Comparison of ENCODE assay signal across 9 mouse cellular contexts in genomic region chr1:138136373-138136779, GRCm38 (mm10). TPM values are rescaled to one million over a fixed set of nuclear protein-coding genes. Genes with fewer than 3 reads are reported as not detected.
DNase-seq lines count a peak whose midpoint lies in the region; ATAC-seq and TF ChIP-seq lines count a peak whose summit lies in the region.
"Had no signal": no experiment of that assay in that cellular context is flagged by ENCODE, and none has a peak within 500 bp of the region (broad histone marks: within the 10 kb centered on the region; RNA-seq: fewer than 3 reads in every experiment).

No protein-coding gene starts in this region.

- TF ChIP-seq CTCF in intestine, postnatal 0 days (IDR thresholded peaks at IDR 0.05; ENCODE audit: low read depth) = no peak
- no peak for TF ChIP-seq CTCF in embryonic fibroblast, embryonic 13.5 days (IDR thresholded peaks at IDR 0.05; ENCODE audit: borderline replicate concordance, insufficient read depth, low read length)
- peak; percentile 49 for TF ChIP-seq CTCF in midbrain, postnatal 0 days (IDR thresholded peaks at IDR 0.05)

- no peaks in the 10 kb centered on the region for H3K36me3 ChIP-seq in intestine, embryonic 14.5 days (ENCODE audit: control insufficient read depth, insufficient read depth, low read length)
- H3K36me3 ChIP-seq in intestine, postnatal 0 days (ENCODE audit: control insufficient read depth, insufficient read depth) = no peaks in the 10 kb centered on the region
- H3K36me3 ChIP-seq in heart, embryonic 16.5 days (ENCODE audit: control insufficient read depth, insufficient read depth) = no peaks in the 10 kb centered on the region
- no peaks in the 10 kb centered on the region for H3K36me3 ChIP-seq in liver, embryonic 11.5 days (ENCODE audit: control insufficient read depth, insufficient read depth, low read length)
- no peaks in the 10 kb centered on the region for H3K36me3 ChIP-seq in midbrain, postnatal 0 days (ENCODE audit: insufficient read depth, low read length)
- H3K36me3 ChIP-seq: G1E had no signal

- DNase-seq in intestine, embryonic 14.5 days (ENCODE audit: low spot score) = no peak
- peak; percentile 2 to 34 for DNase-seq in kidney, postnatal 25 days
- peak; percentile 35 for DNase-seq in liver, embryonic 11.5 days (ENCODE audit: low spot score)
- DNase-seq in midbrain, postnatal 0 days (ENCODE audit: low spot score) = peak; percentile 84
- peak; percentile 50 to 59 for DNase-seq in spleen, postnatal 14 days (ENCODE audit: low spot score in 2 of 2)

- H3K9ac ChIP-seq in intestine, embryonic 14.5 days (ENCODE audit: low read length) = no peak overlapping the region
- no peak overlapping the region for H3K9ac ChIP-seq in intestine, postnatal 0 days (ENCODE audit: low read depth, low read length)
- H3K9ac ChIP-seq in heart, embryonic 16.5 days (ENCODE audit: low read length) = no peak overlapping the region; the same call in 1 of the 2 replicates
- H3K9ac ChIP-seq in liver, embryonic 11.5 days (ENCODE audit: low read depth, low read length) = no peak overlapping the region
- peak overlapping the region; percentile 50; the same call in 1 of the 2 replicates for H3K9ac ChIP-seq in midbrain, postnatal 0 days (replicated peaks; ENCODE audit: low read length, poor library complexity, severe bottlenecking)

- H3K27ac ChIP-seq in intestine, embryonic 14.5 days (ENCODE audit: low read depth) = no peak overlapping the region
- H3K27ac ChIP-seq in intestine, postnatal 0 days (ENCODE audit: low read depth, low read length) = no peak overlapping the region
- no peak overlapping the region for H3K27ac ChIP-seq in embryonic fibroblast, embryonic 13.5 days (ENCODE audit: insufficient read depth, low read length)
- peak overlapping the region; percentile 8; the same call in 1 of the 2 replicates for H3K27ac ChIP-seq in heart, embryonic 16.5 days (ENCODE audit: low read length)
- H3K27ac ChIP-seq in liver, embryonic 11.5 days (ENCODE audit: low read depth, low read length) = no peak overlapping the region
- H3K27ac ChIP-seq in midbrain, postnatal 0 days (ENCODE audit: low read depth, low read length) = peak overlapping the region; percentile 80

- no peaks in the 10 kb centered on the region for H3K4me1 ChIP-seq in intestine, embryonic 14.5 days (replicated peaks; ENCODE audit: control insufficient read depth, insufficient read depth, low read length)
- H3K4me1 ChIP-seq in intestine, postnatal 0 days (replicated peaks; ENCODE audit: control insufficient read depth, insufficient read depth, low read length) = no peaks in the 10 kb centered on the region
- H3K4me1 ChIP-seq in embryonic fibroblast, embryonic 13.5 days (ENCODE audit: control insufficient read depth, insufficient read depth, low read length) = no peaks in the 10 kb centered on the region
- no peaks in the 10 kb centered on the region for H3K4me1 ChIP-seq in heart, embryonic 16.5 days (ENCODE audit: control insufficient read depth, insufficient read depth, low read length)
- no peaks in the 10 kb centered on the region; the same call in 1 of the 2 replicates for H3K4me1 ChIP-seq in liver, embryonic 11.5 days (replicated peaks; ENCODE audit: control insufficient read depth, insufficient read depth, low read length)
- H3K4me1 ChIP-seq in midbrain, postnatal 0 days (ENCODE audit: insufficient read depth, low read length) = no peaks in the 10 kb centered on the region

- no peaks in the 10 kb centered on the region for H3K9me3 ChIP-seq in intestine, embryonic 14.5 days (ENCODE audit: control insufficient read depth, low read length)
- H3K9me3 ChIP-seq in intestine, postnatal 0 days (ENCODE audit: control insufficient read depth) = no peaks in the 10 kb centered on the region
- H3K9me3 ChIP-seq in heart, embryonic 16.5 days (replicated peaks; ENCODE audit: control insufficient read depth, low read length) = no peaks in the 10 kb centered on the region
- H3K9me3 ChIP-seq in liver, embryonic 11.5 days (ENCODE audit: control insufficient read depth, low read length) = no peaks in the 10 kb centered on the region
- H3K9me3 ChIP-seq in midbrain, postnatal 0 days (ENCODE audit: low read length) = no peaks in the 10 kb centered on the region

- peak overlapping the region; percentile 7; the same call in 1 of the 2 replicates for H3K4me2 ChIP-seq in intestine, embryonic 14.5 days (ENCODE audit: low read length)
- no peak overlapping the region for H3K4me2 ChIP-seq in intestine, postnatal 0 days (replicated peaks; ENCODE audit: low read depth)
- peak overlapping the region; percentile 55 for H3K4me2 ChIP-seq in heart, embryonic 16.5 days (ENCODE audit: low read depth, low read length)
- peak overlapping the region; percentile 45 for H3K4me2 ChIP-seq in liver, embryonic 11.5 days
- H3K4me2 ChIP-seq in midbrain, postnatal 0 days (ENCODE audit: low read depth, low read length, poor library complexity, severe bottlenecking) = peak overlapping the region; percentile 56

- no peak overlapping the region for H3K4me3 ChIP-seq in intestine, embryonic 14.5 days (ENCODE audit: low read depth, low read length)
- H3K4me3 ChIP-seq in intestine, postnatal 0 days (ENCODE audit: low read depth, low read length) = no peak overlapping the region
- peak overlapping the region; percentile 9; the same call in 1 of the 2 replicates for H3K4me3 ChIP-seq in embryonic fibroblast, embryonic 13.5 days (ENCODE audit: insufficient read depth, low read length)
- H3K4me3 ChIP-seq in heart, embryonic 16.5 days (ENCODE audit: low read length) = peak overlapping the region; percentile 39
- peak overlapping the region; percentile 16; the same call in 1 of the 2 replicates for H3K4me3 ChIP-seq in liver, embryonic 11.5 days (ENCODE audit: low read depth, low read length)
- peak overlapping the region; percentile 32 for H3K4me3 ChIP-seq in midbrain, postnatal 0 days (ENCODE audit: low read depth, low read length)

- no peak for ATAC-seq in intestine, embryonic 14.5 days (replicated peaks; ENCODE audit: low FRiP score, low TSS enrichment, low read depth)
- ATAC-seq in intestine, postnatal 0 days = no peak
- ATAC-seq in heart, embryonic 16.5 days (replicated peaks; ENCODE audit: extremely low read depth, insufficient read depth, low FRiP score) = peak; percentile 70
- ATAC-seq in liver, embryonic 11.5 days (replicated peaks; ENCODE audit: low FRiP score) = peak; percentile 72
- ATAC-seq in midbrain, postnatal 0 days (ENCODE audit: low FRiP score) = peak; percentile 87

- WGBS in intestine, embryonic 14.5 days = 55% methylated on average over 17 of the region's 17 CpGs
- 53% methylated on average over 17 of the region's 17 CpGs for WGBS in intestine, postnatal 0 days
- WGBS in heart, embryonic 16.5 days = 38% methylated on average over 17 of the region's 17 CpGs
- 30% methylated on average over 17 of the region's 17 CpGs for WGBS in liver, embryonic 11.5 days
- WGBS in midbrain, postnatal 0 days = 6% methylated on average over 17 of the region's 17 CpGs

- no peak for TF ChIP-seq POLR2A in embryonic fibroblast, embryonic 13.5 days (IDR thresholded peaks at IDR 0.05; ENCODE audit: low read depth, low read length)

- no peaks in the 10 kb centered on the region for H3K27me3 ChIP-seq in intestine, embryonic 14.5 days (replicated peaks; ENCODE audit: control insufficient read depth, insufficient read depth, low read length)
- no peaks in the 10 kb centered on the region for H3K27me3 ChIP-seq in intestine, postnatal 0 days (replicated peaks; ENCODE audit: control insufficient read depth, insufficient read depth, low read length)
- H3K27me3 ChIP-seq in heart, embryonic 16.5 days (ENCODE audit: control insufficient read depth, insufficient read depth, low read length) = no peaks in the 10 kb centered on the region
- no peaks in the 10 kb centered on the region for H3K27me3 ChIP-seq in liver, embryonic 11.5 days (replicated peaks; ENCODE audit: control insufficient read depth, insufficient read depth, low read length)
- no peaks in the 10 kb centered on the region for H3K27me3 ChIP-seq in midbrain, postnatal 0 days (ENCODE audit: insufficient read depth, low read length)

RNA-seq across cellular contexts. Expression of gene Ptprc, which starts 39.1 kb away (rescaled TPM):
- polyA plus RNA-seq in intestine, embryonic 14.5 days (2014; fragmentation: Nextera tagmentation; extraction: Ambion mirVana) = 5.1 and 5.3 TPM in 2 replicates
- 3.3 and 3.6 TPM in 2 replicates for polyA plus RNA-seq in intestine, postnatal 0 days (2015; fragmentation: Nextera tagmentation; extraction: Ambion mirVana)
- 0.87 and 1.9 TPM in 2 replicates for polyA plus RNA-seq in embryonic fibroblast, embryonic 13.5 days (2011; ENCODE audit: insufficient read length, low read depth, missing spikeins)
- 9.9 and 27.3 TPM in 2 replicates for polyA plus RNA-seq in heart, embryonic 16.5 days (2015; fragmentation: Nextera tagmentation; extraction: Ambion mirVana)
- 5.4 and 6.4 TPM in 2 replicates for polyA plus RNA-seq in liver, embryonic 11.5 days (2014; fragmentation: Nextera tagmentation; extraction: Ambion mirVana)
- 1.9 and 4.1 TPM in 2 replicates for total RNA-seq in midbrain, postnatal 0 days (2014; rRNA removed)
- 0.77 and 0.90 TPM in 2 replicates for polyA plus RNA-seq in midbrain, postnatal 0 days (2015; fragmentation: Nextera tagmentation; extraction: Ambion mirVana)
- polyA plus RNA-seq: G1E had no signal

Comparison
In these comparisons a context has a peak if more than half of its experiments do, and no peak if none do; other contexts are left out.
1. ATAC-seq: peak in heart, embryonic 16.5 days (single experiment), liver, embryonic 11.5 days (single experiment) and midbrain, postnatal 0 days (single experiment); none in intestine, embryonic 14.5 days (single experiment) and intestine, postnatal 0 days (single experiment).
2. H3K27ac ChIP-seq: peak in heart, embryonic 16.5 days (single experiment) and midbrain, postnatal 0 days (single experiment); none in intestine, embryonic 14.5 days (single experiment), intestine, postnatal 0 days (single experiment), embryonic fibroblast, embryonic 13.5 days (single experiment) and liver, embryonic 11.5 days (single experiment).
3. H3K4me3 ChIP-seq: peak in embryonic fibroblast, embryonic 13.5 days (single experiment), heart, embryonic 16.5 days (single experiment), liver, embryonic 11.5 days (single experiment) and midbrain, postnatal 0 days (single experiment); none in intestine, embryonic 14.5 days (single experiment) and intestine, postnatal 0 days (single experiment).